Mouse (Mus musculus) ES-E14 (cell line): Measurements from ENCODE around the gene Unk. TPM values are rescaled to one million over a fixed set of nuclear protein-coding genes. Genes with fewer than 3 reads are reported as not detected.

Experiments used
- DNase-seq: peaks from one replicate; pipeline ENCODE4 v3.0.0-alpha.2; 2013; ENCODE audit warnings: low read depth, low spot score
- H3K27ac ChIP-seq: 2 replicates; pipeline ENCODE4 v1.5.1; 2012; ENCODE audit warnings: low read depth, mild to moderate bottlenecking, low read length, moderate library complexity, mixed read lengths; ENCODE audit not compliant: poor library complexity, insufficient read depth, severe bottlenecking
- H3K36me3 ChIP-seq: 2 replicates; pipeline ENCODE4 v1.6.1; 2012; ENCODE audit warnings: mild to moderate bottlenecking, low read length, moderate library complexity, mixed read lengths; ENCODE audit not compliant: control insufficient read depth, poor library complexity, insufficient read depth, severe bottlenecking
- H3K4me1 ChIP-seq, 2 experiments: fragments of 150-350 bp in 1 of 2; sonication (generic) in 1 of 2; 2 replicates each; pipeline ENCODE4 v1.6.1; 2012; ENCODE audit warnings: low read length in 2 of 2, mild to moderate bottlenecking in 1 of 2, mixed read lengths in 1 of 2; ENCODE audit not compliant: control insufficient read depth in 2 of 2, insufficient read depth in 2 of 2, poor library complexity in 1 of 2
- H3K4me3 ChIP-seq, 2 experiments: fragments of 150-350 bp in 1 of 2; sonication (generic) in 1 of 2; 2 replicates each; pipeline ENCODE4 v1.5.1; 2012; ENCODE audit warnings: low read length in 2 of 2, low read depth in 1 of 2, mild to moderate bottlenecking in 1 of 2, mixed read lengths in 1 of 2; ENCODE audit not compliant: insufficient read depth in 1 of 2, poor library complexity in 1 of 2, severe bottlenecking in 1 of 2
- H3K9ac ChIP-seq: 2 replicates; pipeline ENCODE4 v1.6.1; 2012; ENCODE audit warnings: low read depth, mild to moderate bottlenecking, low read length, mixed read lengths; ENCODE audit not compliant: poor library complexity, insufficient read depth, severe bottlenecking
- H3K9me3 ChIP-seq: fragments of 150-350 bp; sonication (generic); 2 replicates; pipeline ENCODE4 v1.6.1; 2012; ENCODE audit warnings: low read depth, mild to moderate bottlenecking, low read length; ENCODE audit not compliant: control insufficient read depth, insufficient read depth
- CHD2 ChIP-seq: IDR thresholded peaks from 2 replicates; pipeline ENCODE4 v1.6.1; 2014; ENCODE audit warnings: mild to moderate bottlenecking, low read depth, low read length, inconsistent platforms
- HCFC1 ChIP-seq: IDR thresholded peaks from 2 replicates; pipeline ENCODE4 v1.6.1; 2012; ENCODE audit warnings: low read length, inconsistent platforms, borderline replicate concordance; ENCODE audit not compliant: insufficient read depth
- MAFK ChIP-seq: IDR thresholded peaks from 2 replicates; pipeline ENCODE4 v1.6.1; 2014; ENCODE audit warnings: mild to moderate bottlenecking, low read depth, low read length, inconsistent platforms; ENCODE audit not compliant: insufficient read depth
- ZC3H11A ChIP-seq: IDR thresholded peaks from 2 replicates; pipeline ENCODE4 v1.6.1; 2012; ENCODE audit warnings: low read depth, mild to moderate bottlenecking, inconsistent platforms, low read length, borderline replicate concordance
- ZNF384 ChIP-seq: IDR thresholded peaks from 2 replicates; pipeline ENCODE4 v1.6.1; 2012; ENCODE audit warnings: low read depth, low read length, inconsistent platforms
- in situ Hi-C, 2 experiments: fragments of 600-800 bp; cut with MboI; formaldehyde crosslinking; loops; one replicate each; pipeline ENCODE4 v1.15.1; 2025; ENCODE audit warnings: low sequenced_read_pairs in 2 of 2, inconsistent platforms in 1 of 2; ENCODE audit not compliant: unreplicated experiment in 2 of 2
- total RNA-seq: library from RNA; depleted of rRNA; stranded (reverse); fragments of 300-350 nt; gene quantifications from 2 replicates; pipeline ENCODE4 v1.2.3, GENCODE M21; 2012

Gene Unk
- total RNA-seq, 1 experiment: 32.5 TPM

DNA sequence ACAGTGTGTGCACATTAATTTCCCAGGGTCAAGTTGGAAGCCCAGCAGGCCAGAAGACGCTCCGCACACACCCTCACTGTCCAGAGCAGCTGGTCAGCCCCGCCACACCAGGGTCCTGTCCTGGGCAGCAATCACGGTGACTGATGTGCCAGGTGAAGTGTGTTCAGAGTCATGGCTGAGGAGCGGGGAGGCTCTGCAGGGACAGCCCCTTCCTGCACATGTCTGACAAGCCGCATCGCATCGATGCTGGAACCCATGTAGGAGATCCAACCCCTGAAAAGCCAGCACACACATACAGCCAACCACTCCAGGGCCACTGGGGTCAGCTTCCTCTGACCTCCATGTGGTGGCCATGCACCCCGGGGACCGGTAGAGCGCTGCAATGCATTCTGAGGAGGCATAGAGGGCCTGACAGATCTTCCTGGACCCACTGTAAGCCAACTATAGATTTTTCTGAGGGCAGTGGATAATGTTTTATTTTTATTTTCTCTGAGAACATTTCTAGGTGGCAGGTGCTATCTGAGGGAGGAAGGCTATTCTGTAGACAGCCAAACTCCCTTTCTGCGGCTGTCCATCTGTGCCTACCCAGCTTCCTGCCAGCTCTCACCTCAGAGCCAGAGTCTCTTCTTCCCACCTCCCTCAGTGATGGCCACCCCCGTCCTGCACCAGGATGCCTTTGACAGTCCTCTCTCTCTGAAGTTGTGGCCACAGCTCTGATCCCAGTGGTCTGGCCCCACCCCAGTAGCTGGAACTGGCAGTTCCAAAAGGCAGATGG, 31.7 kb downstream of the Unk start:
- H3K9me3 ChIP-seq: no peaks in the 10 kb centered on the region
- TF ChIP-seq ZC3H11A: no peak
- TF ChIP-seq CHD2: no peak
- no peak for TF ChIP-seq MAFK
- TF ChIP-seq ZNF384: no peak
- TF ChIP-seq HCFC1: no peak
- peaks cover 31% of the 10 kb centered on the region for H3K36me3 ChIP-seq
- no peak overlapping the region for H3K4me3 ChIP-seq
- no peak for DNase-seq
- in situ Hi-C loops: no loop called here
- no peak overlapping the region for H3K9ac ChIP-seq
- H3K4me1 ChIP-seq: no peaks in the 10 kb centered on the region; a peak in 1 of 4 replicates
- H3K27ac ChIP-seq: no peak overlapping the region

DNA sequence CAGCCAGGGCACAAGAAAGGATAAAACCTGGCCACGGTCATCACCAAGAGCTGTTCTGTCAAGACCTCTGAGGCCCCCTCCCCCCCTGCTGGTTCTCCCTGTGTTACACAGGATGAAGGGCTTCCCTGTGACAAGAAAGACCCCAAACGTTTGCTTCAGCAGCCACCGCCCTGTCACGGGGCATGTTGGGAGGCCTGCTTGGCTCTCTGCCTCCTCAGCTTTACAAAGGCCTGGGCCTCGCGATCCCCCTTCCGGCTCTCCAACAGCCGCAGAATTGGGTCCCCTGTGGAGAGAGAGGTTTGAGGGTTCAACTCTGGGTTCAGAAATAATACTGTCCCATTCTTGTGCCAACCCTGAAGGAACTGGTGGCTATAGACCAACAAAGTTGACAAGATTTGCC, 32.4 kb downstream of the Unk start:
- in situ Hi-C loops: no loop called here
- DNase-seq: no peak
- no peaks in the 10 kb centered on the region; a peak in 1 of 4 replicates for H3K4me1 ChIP-seq
- no peak overlapping the region for H3K27ac ChIP-seq
- TF ChIP-seq MAFK (no peak), ZC3H11A (no peak), ZNF384 (no peak), HCFC1 (no peak), CHD2 (no peak)
- no peak overlapping the region for H3K9ac ChIP-seq
- no peaks in the 10 kb centered on the region for H3K9me3 ChIP-seq
- H3K36me3 ChIP-seq: peaks cover 26% of the 10 kb centered on the region
- H3K4me3 ChIP-seq: no peak overlapping the region

DNA sequence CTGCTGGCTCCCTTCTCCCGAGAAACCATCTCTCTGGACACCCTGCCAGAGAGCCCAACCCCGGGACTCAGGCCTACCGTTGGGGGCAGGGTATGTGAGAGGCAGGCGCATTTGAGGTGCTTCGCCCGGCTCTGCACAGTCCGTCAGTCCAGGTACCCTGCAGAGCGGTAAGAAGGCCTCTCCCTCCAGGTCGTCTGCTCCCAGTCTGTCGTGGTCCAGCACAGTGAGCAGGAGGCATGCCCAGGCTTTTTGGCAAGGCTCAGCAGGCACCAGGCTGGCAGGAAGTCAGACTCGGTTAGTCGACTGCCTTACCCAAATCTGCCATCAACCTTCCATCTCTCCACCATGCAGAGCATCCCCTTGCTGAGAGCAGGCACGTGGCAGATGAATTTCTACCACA, 33.4 kb downstream of the Unk start:
- Histone ChIP-seq H3K4me3 (no peak overlapping the region), H3K27ac (no peak overlapping the region), H3K9me3 (no peaks in the 10 kb centered on the region), H3K9ac (no peak overlapping the region), H3K36me3 (peaks cover 17% of the 10 kb centered on the region), H3K4me1 (no peaks in the 10 kb centered on the region; a peak in 1 of 4 replicates)
- in situ Hi-C loops: no loop called here
- no peak for DNase-seq
- no peak for TF ChIP-seq HCFC1

DNA sequence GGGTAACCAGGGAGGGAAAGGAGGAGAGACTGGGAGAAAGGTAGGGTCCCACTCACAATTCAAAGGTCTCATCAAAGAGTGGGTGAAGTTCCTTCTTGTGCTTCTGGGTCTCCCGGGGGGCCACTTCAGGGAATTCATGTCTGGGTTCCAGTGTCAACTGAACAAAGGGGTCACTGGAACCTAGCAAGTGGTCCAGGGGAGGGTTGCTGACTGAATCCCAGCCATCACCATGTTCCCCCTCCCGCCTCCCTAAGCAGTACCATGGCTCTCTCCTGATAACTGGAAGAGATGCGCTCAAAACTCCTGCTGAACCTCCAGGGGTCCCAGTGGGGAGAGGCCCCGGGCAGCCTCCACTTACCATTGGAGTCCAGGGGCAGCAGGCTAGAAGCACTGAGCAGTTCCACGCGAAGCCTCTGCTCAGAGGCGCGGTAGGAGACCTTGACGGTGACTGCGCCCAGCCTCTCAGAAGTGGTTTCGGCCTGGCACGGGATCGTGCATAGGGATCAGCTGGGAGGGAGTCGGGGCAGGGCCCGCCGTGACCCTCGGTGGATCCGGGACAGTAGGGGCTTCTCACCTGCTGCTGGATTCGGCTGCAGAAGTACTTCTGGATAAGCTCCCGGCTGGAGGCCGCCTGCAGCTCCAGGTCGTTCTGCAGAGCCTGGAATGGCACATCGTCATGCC, 34.2 kb downstream of the Unk start:
- Histone ChIP-seq H3K27ac (no peak overlapping the region), H3K4me3 (peak overlapping the region; percentile 20 to 44; a peak in 3 of 4 replicates), H3K36me3 (peaks cover 9% of the 10 kb centered on the region; the same call in 1 of the 2 replicates), H3K9me3 (no peaks in the 10 kb centered on the region), H3K4me1 (no peaks in the 10 kb centered on the region; a peak in 1 of 4 replicates), H3K9ac (peak overlapping the region; percentile 12; the same call in 1 of the 2 replicates)
- no peak for TF ChIP-seq MAFK
- no peak for TF ChIP-seq ZC3H11A
- TF ChIP-seq CHD2: no peak
- no peak for TF ChIP-seq HCFC1
- no peak for TF ChIP-seq ZNF384
- DNase-seq: no peak
- in situ Hi-C loops: no loop called here
